Mouse (Mus musculus): ENCODE data around the gene Klhl1. TPM values are rescaled to one million over a fixed set of nuclear protein-coding genes. Genes with fewer than 3 reads are reported as not detected.

The Klhl1 gene
- not detected in 2 replicates for polyA plus RNA-seq (2014; fragmentation: Nextera tagmentation; extraction: Ambion mirVana)

- Histone ChIP-seq H3K9ac (peak within 1 kb of the TSS; percentile 21), H3K36me3 (ENCODE audit: insufficient read depth) (no peaks in the 10 kb centered on the region), H3K4me3 (ENCODE audit: low read depth, low read length) (peak within 1 kb of the TSS; percentile 33), H3K27me3 (ENCODE audit: insufficient read depth, low read length) (peaks cover 17% of the 10 kb centered on the region), H3K27ac (ENCODE audit: low read depth) (no peak within 1 kb of the TSS), H3K4me2 (peak within 1 kb of the TSS; percentile 68), H3K4me1 (ENCODE audit: insufficient read depth) (no peaks in the 10 kb centered on the region), H3K9me3 (ENCODE audit: low read depth, low read length) (no peaks in the 10 kb centered on the region)
- ATAC-seq (ENCODE audit: insufficient read depth) (no peak; the same call in 1 of the 2 replicates), DNase-seq (peak; percentile 3)
- no peak for TF ChIP-seq CTCF (IDR thresholded peaks at IDR 0.05; ENCODE audit: low read depth)
- WGBS: 45% methylated on average over 13 of the region's 13 CpGs
Measured at GRCm38 (mm10) chr14:96518954-96519682, at the start of gene Klhl1. TSS of gene Klhl1 (minus strand) at chr14:96519102.

DNA sequence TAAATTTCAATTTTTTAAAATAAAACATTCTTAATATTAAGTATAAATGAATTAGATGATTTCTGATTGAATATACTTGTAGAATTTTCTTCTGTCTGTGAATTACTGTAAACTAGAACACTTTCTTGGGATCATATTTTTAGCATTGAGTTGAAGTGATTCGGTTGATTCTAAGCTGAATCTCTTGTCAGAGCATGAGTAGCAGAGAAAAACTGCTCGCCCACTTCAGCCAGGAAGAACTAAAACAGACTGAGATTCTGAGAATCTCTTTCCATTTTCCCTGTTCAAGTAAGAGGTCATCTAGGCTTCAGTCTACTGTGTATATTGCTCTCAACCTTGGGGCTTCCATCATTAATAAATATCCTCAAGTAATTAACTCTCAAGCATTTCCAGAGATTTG is 34.8 kb upstream of the Klhl1 start:
- TF ChIP-seq CTCF (IDR thresholded peaks at IDR 0.05; ENCODE audit: low read depth): no peak

GRCm38 (mm10) chr14:96518151-96518953 is 550 bp downstream of the Klhl1 start:
- peak; percentile 55 for DNase-seq
- Histone ChIP-seq H3K4me3 (ENCODE audit: low read depth, low read length) (peak overlapping the region; percentile 33), H3K4me2 (peak overlapping the region; percentile 68), H3K27ac (ENCODE audit: low read depth) (no peak overlapping the region), H3K9ac (peak overlapping the region; percentile 21), H3K27me3 (ENCODE audit: insufficient read depth, low read length) (peaks cover 17% of the 10 kb centered on the region), H3K4me1 (ENCODE audit: insufficient read depth) (no peaks in the 10 kb centered on the region), H3K9me3 (ENCODE audit: low read depth, low read length) (no peaks in the 10 kb centered on the region), H3K36me3 (ENCODE audit: insufficient read depth) (no peaks in the 10 kb centered on the region)
- TF ChIP-seq CTCF (IDR thresholded peaks at IDR 0.05; ENCODE audit: low read depth): no peak
- peak; percentile 80 for ATAC-seq (ENCODE audit: insufficient read depth)
- WGBS: 2% methylated on average over 35 of the region's 35 CpGs

More for the DNA sequence above, 34.8 kb upstream of the Klhl1 start:
- no peak overlapping the region for H3K27ac ChIP-seq (ENCODE audit: low read depth)
- H3K9me3 ChIP-seq (ENCODE audit: low read depth, low read length): no peaks in the 10 kb centered on the region
- H3K9ac ChIP-seq: no peak overlapping the region
- no peak overlapping the region for H3K4me2 ChIP-seq
- H3K4me3 ChIP-seq (ENCODE audit: low read depth, low read length): no peak overlapping the region
- no peaks in the 10 kb centered on the region for H3K36me3 ChIP-seq (ENCODE audit: insufficient read depth)
- H3K4me1 ChIP-seq (ENCODE audit: insufficient read depth): no peaks in the 10 kb centered on the region
- WGBS: 85% methylated on average over 2 of the region's 2 CpGs
- H3K27me3 ChIP-seq (ENCODE audit: insufficient read depth, low read length): no peaks in the 10 kb centered on the region
- no peak for DNase-seq
- no peak for ATAC-seq (ENCODE audit: insufficient read depth)

DNA sequence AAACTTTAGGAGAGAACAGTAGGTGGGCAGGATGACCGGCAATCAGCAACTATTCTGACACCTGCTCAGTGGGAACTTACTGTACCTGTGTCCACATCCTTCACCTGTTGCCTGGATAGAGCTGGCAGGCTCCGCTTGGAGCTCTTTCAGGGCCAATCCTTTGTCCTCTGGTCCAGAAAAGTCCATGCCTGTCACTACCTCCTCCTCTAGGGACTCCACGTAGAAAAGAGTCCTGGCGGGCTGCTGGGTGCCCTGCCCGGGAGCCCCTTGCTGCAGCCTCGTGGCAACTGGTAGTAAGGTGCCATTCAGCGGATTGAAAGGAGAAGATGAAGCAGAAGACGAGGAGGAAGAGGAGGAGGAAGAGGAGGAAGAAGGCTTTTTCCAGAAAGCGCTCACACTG is 1.2 kb downstream of the Klhl1 start:
- no peak overlapping the region for H3K27ac ChIP-seq (ENCODE audit: low read depth)
- peak overlapping the region; percentile 68 for H3K4me2 ChIP-seq
- peaks cover 17% of the 10 kb centered on the region for H3K27me3 ChIP-seq (ENCODE audit: insufficient read depth, low read length)
- H3K4me1 ChIP-seq (ENCODE audit: insufficient read depth): no peaks in the 10 kb centered on the region
- TF ChIP-seq CTCF (IDR thresholded peaks at IDR 0.05; ENCODE audit: low read depth): no peak
- no peaks in the 10 kb centered on the region for H3K9me3 ChIP-seq (ENCODE audit: low read depth, low read length)
- peak; percentile 47; the same call in 1 of the 2 replicates for ATAC-seq (ENCODE audit: insufficient read depth)
- DNase-seq: peak; percentile 1
- H3K9ac ChIP-seq: no peak overlapping the region
- peak overlapping the region; percentile 33 for H3K4me3 ChIP-seq (ENCODE audit: low read depth, low read length)
- 5% methylated on average over 9 of the region's 9 CpGs for WGBS
- H3K36me3 ChIP-seq (ENCODE audit: insufficient read depth): no peaks in the 10 kb centered on the region

DNA sequence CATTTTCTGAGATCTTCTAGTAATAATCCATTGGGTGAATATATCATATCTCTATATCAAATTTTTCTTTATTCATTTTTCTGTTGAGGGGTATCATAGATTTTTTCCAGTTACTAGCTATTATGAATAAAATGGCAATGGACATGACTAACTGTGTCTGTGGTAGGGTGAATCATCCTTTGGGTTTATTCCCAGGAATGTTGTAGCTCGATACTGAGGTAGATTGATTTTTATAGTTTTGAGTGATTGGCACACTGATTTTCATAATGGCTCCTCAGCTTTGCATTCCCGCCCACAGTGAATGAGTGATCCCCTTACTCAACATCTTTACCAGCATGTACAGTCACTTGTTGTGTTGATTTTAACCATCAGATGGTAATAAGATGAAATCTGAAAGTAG is 19.0 kb downstream of the Klhl1 start:
- no peak for TF ChIP-seq CTCF (IDR thresholded peaks at IDR 0.05; ENCODE audit: low read depth)

GRCm38 (mm10) chr14:96471812-96472211 is 47.1 kb downstream of the Klhl1 start:
- H3K4me1 ChIP-seq (ENCODE audit: insufficient read depth): no peaks in the 10 kb centered on the region
- H3K36me3 ChIP-seq (ENCODE audit: insufficient read depth): no peaks in the 10 kb centered on the region
- no peaks in the 10 kb centered on the region for H3K9me3 ChIP-seq (ENCODE audit: low read depth, low read length)
- H3K27ac ChIP-seq (ENCODE audit: low read depth): no peak overlapping the region
- no peak overlapping the region for H3K4me3 ChIP-seq (ENCODE audit: low read depth, low read length)
- no peaks in the 10 kb centered on the region for H3K27me3 ChIP-seq (ENCODE audit: insufficient read depth, low read length)
- 87% methylated on average over 2 of the region's 2 CpGs for WGBS
- no peak for ATAC-seq (ENCODE audit: insufficient read depth)
- DNase-seq: no peak
- H3K4me2 ChIP-seq: no peak overlapping the region
- no peak for TF ChIP-seq CTCF (IDR thresholded peaks at IDR 0.05; ENCODE audit: low read depth)
- H3K9ac ChIP-seq: no peak overlapping the region

More for the DNA sequence above, 19.0 kb downstream of the Klhl1 start:
- Histone ChIP-seq H3K4me2 (no peak overlapping the region), H3K4me3 (ENCODE audit: low read depth, low read length) (no peak overlapping the region), H3K4me1 (ENCODE audit: insufficient read depth) (no peaks in the 10 kb centered on the region), H3K27me3 (ENCODE audit: insufficient read depth, low read length) (no peaks in the 10 kb centered on the region), H3K36me3 (ENCODE audit: insufficient read depth) (no peaks in the 10 kb centered on the region), H3K9ac (no peak overlapping the region), H3K9me3 (ENCODE audit: low read depth, low read length) (no peaks in the 10 kb centered on the region), H3K27ac (ENCODE audit: low read depth) (no peak overlapping the region)
- DNase-seq: no peak
- WGBS: 83% methylated on average over 2 of the region's 2 CpGs
- ATAC-seq (ENCODE audit: insufficient read depth): no peak

- no peak overlapping the region for H3K9ac ChIP-seq
- H3K9me3 ChIP-seq (ENCODE audit: low read depth, low read length): no peaks in the 10 kb centered on the region
- H3K4me2 ChIP-seq: no peak overlapping the region
- H3K36me3 ChIP-seq (ENCODE audit: insufficient read depth): no peaks in the 10 kb centered on the region
- no peak overlapping the region for H3K27ac ChIP-seq (ENCODE audit: low read depth)
- no peak for TF ChIP-seq CTCF (IDR thresholded peaks at IDR 0.05; ENCODE audit: low read depth)
- H3K4me3 ChIP-seq (ENCODE audit: low read depth, low read length): no peak overlapping the region
- H3K4me1 ChIP-seq (ENCODE audit: insufficient read depth): no peaks in the 10 kb centered on the region
- ATAC-seq (ENCODE audit: insufficient read depth) (no peak), DNase-seq (no peak)
- no peaks in the 10 kb centered on the region for H3K27me3 ChIP-seq (ENCODE audit: insufficient read depth, low read length)
Measured at GRCm38 (mm10) chr14:96471336-96471735, 47.6 kb downstream of the Klhl1 start.
